Mouse (Mus musculus): ENCODE results near the gene Dock1.

Dock1 gene

GRCm38 (mm10) chr7:134994983-134995382 is 324.5 kb downstream of the Dock1 start:
- DNase-seq = no peak

- no peak for DNase-seq
Measured at GRCm38 (mm10) chr7:135002216-135002615, 331.8 kb downstream of the Dock1 start.

- DNase-seq = no peak
Measured at GRCm38 (mm10) chr7:135002891-135003290, 332.4 kb downstream of the Dock1 start.

GRCm38 (mm10) chr7:135005964-135006560 is 335.6 kb downstream of the Dock1 start:
- no peak for DNase-seq

GRCm38 (mm10) chr7:135008021-135008420 is 337.6 kb downstream of the Dock1 start:
- no peak for DNase-seq

GRCm38 (mm10) chr7:135010997-135011396 is 340.5 kb downstream of the Dock1 start:
- DNase-seq = no peak

- no peak for DNase-seq
Measured at GRCm38 (mm10) chr7:135017531-135017930, 347.1 kb downstream of the Dock1 start.

- no peak for DNase-seq
Measured at GRCm38 (mm10) chr7:135020762-135021161, 350.3 kb downstream of the Dock1 start.

GRCm38 (mm10) chr7:135021544-135022100 is 351.2 kb downstream of the Dock1 start:
- DNase-seq = no peak

GRCm38 (mm10) chr7:135024531-135024930 is 354.1 kb downstream of the Dock1 start:
- no peak for DNase-seq

GRCm38 (mm10) chr7:135028716-135029115 is 358.3 kb downstream of the Dock1 start:
- DNase-seq = no peak

GRCm38 (mm10) chr7:135029136-135029535 is 358.7 kb downstream of the Dock1 start:
- DNase-seq = no peak

- no peak for DNase-seq
Measured at GRCm38 (mm10) chr7:135031466-135031865, 361.0 kb downstream of the Dock1 start.

GRCm38 (mm10) chr7:135034811-135035210 is 364.4 kb downstream of the Dock1 start:
- DNase-seq = no peak

GRCm38 (mm10) chr7:135035651-135036050 is 365.2 kb downstream of the Dock1 start:
- DNase-seq = no peak

- no peak for DNase-seq
Measured at GRCm38 (mm10) chr7:135038930-135039329, 368.5 kb downstream of the Dock1 start.

GRCm38 (mm10) chr7:135043931-135044765 is 373.7 kb downstream of the Dock1 start:
- DNase-seq = no peak

- DNase-seq = no peak
Measured at GRCm38 (mm10) chr7:135049416-135049815, 379.0 kb downstream of the Dock1 start.

GRCm38 (mm10) chr7:135053186-135053715 is 382.8 kb downstream of the Dock1 start:
- no peak for DNase-seq

GRCm38 (mm10) chr7:135054664-135055063 is 384.2 kb downstream of the Dock1 start:
- DNase-seq = no peak

GRCm38 (mm10) chr7:135059071-135059470 is 388.6 kb downstream of the Dock1 start:
- no peak for DNase-seq

GRCm38 (mm10) chr7:135059562-135059961 is 389.1 kb downstream of the Dock1 start:
- DNase-seq = no peak

GRCm38 (mm10) chr7:135063886-135064285 is 393.4 kb downstream of the Dock1 start:
- no peak for DNase-seq

- no peak for DNase-seq
Measured at GRCm38 (mm10) chr7:135065301-135065700, 394.8 kb downstream of the Dock1 start.
